Comparison of ENCODE assay signal across 8 mouse cellular contexts in the genomic region with DNA sequence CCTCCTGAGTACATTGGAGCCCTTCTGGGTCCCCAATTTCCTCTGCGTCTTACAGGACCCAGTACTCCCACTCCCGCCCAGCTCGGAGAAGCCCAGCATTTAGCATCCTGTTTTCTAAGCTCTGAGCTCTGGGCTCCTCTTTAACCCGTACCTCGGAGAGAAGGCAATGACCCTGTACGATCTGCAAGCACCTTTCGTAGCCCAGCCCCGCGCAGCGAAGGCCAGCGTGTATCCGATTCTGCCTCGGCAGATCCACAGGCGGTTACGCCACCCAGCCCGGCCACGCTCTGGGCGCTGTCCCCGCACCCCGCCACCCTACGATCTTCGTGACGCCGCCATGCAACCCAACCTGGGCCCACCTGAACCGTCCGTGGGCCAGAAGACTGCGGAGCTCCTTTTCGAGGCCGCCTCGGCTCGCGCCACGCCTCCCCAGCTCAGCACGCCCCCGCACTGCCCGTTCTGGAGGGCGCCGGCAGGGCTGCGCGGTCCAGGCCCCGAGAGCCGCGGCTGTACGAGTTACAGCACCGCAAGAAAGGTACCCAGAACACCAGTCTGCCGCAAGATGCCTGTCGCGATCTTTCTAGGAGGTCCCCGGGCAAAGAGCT. TPM values are rescaled to one million over a fixed set of nuclear protein-coding genes. Genes with fewer than 3 reads are reported as not detected.
DNase-seq lines count a peak whose midpoint lies in the region; ATAC-seq and TF ChIP-seq lines count a peak whose summit lies in the region.

A gene (plus strand): TSS at position 482 of the 605 bp plus-strand sequence.

- no peaks in the 10 kb centered on the region for H3K4me1 ChIP-seq in lung, adult 2 months (ENCODE audit: control insufficient read depth, insufficient read depth, low read length)
- peaks cover 12% of the 10 kb centered on the region for H3K4me1 ChIP-seq in heart, embryonic 11.5 days (ENCODE audit: control insufficient read depth, insufficient read depth, low read length)
- H3K4me1 ChIP-seq in midbrain, postnatal 0 days (ENCODE audit: insufficient read depth, low read length) = peaks cover 9% of the 10 kb centered on the region; the same call in 1 of the 2 replicates

- TF ChIP-seq POLR2A in lung, adult 2 months (IDR thresholded peaks at IDR 0.05; ENCODE audit: borderline replicate concordance, extremely low read depth, low read depth, low read length) = no peak
- peak; percentile 26; the same call in 1 of the 2 replicates for TF ChIP-seq POLR2A in brain, embryonic 14.5 days (IDR thresholded peaks at IDR 0.05; ENCODE audit: borderline replicate concordance, extremely low read depth, insufficient read depth, insufficient read length, poor library complexity, severe bottlenecking)

- H3K27ac ChIP-seq in heart, embryonic 11.5 days (ENCODE audit: low read depth, low read length) = peak within 1 kb of the TSS; percentile 97
- H3K27ac ChIP-seq in midbrain, postnatal 0 days (ENCODE audit: low read depth, low read length) = peak within 1 kb of the TSS; percentile 96

- peak within 1 kb of the TSS; percentile 85 for H3K9ac ChIP-seq in heart, embryonic 11.5 days (ENCODE audit: low read depth, low read length)
- peak within 1 kb of the TSS; percentile 86 for H3K9ac ChIP-seq in midbrain, postnatal 0 days (replicated peaks; ENCODE audit: low read length, poor library complexity, severe bottlenecking)

- under 1% methylated on average over 49 of the region's 49 CpGs for WGBS in lung, adult 2 months
- under 1% methylated on average over 49 of the region's 49 CpGs for WGBS in heart, embryonic 11.5 days (ENCODE audit: insufficient replicate concordance)
- under 1% methylated on average over 49 of the region's 49 CpGs for WGBS in midbrain, postnatal 0 days

- H3K4me2 ChIP-seq in heart, embryonic 11.5 days = peak within 1 kb of the TSS; percentile 96
- peak within 1 kb of the TSS; percentile 63 for H3K4me2 ChIP-seq in midbrain, postnatal 0 days (ENCODE audit: low read depth, low read length, poor library complexity, severe bottlenecking)

- no peak; the same call in 1 of the 2 replicates for ATAC-seq in heart, embryonic 11.5 days (replicated peaks; ENCODE audit: insufficient number of reproducible peaks, low FRiP score, low TSS enrichment)
- peak; percentile 65 for ATAC-seq in midbrain, postnatal 0 days (ENCODE audit: low FRiP score)

- no peaks in the 10 kb centered on the region for H3K9me3 ChIP-seq in heart, embryonic 11.5 days (replicated peaks; ENCODE audit: control insufficient read depth, low read length)
- H3K9me3 ChIP-seq in midbrain, postnatal 0 days (ENCODE audit: low read length) = no peaks in the 10 kb centered on the region

- no peaks in the 10 kb centered on the region for H3K27me3 ChIP-seq in heart, embryonic 11.5 days (ENCODE audit: control insufficient read depth, insufficient read depth, low read length)
- no peaks in the 10 kb centered on the region for H3K27me3 ChIP-seq in midbrain, postnatal 0 days (ENCODE audit: insufficient read depth, low read length)

- H3K4me3 ChIP-seq in lung, adult 2 months (replicated peaks; ENCODE audit: extremely low read depth, low read depth, low read length) = peak within 1 kb of the TSS; percentile 59
- H3K4me3 ChIP-seq in heart, embryonic 11.5 days (ENCODE audit: low read depth, low read length) = peak within 1 kb of the TSS; percentile 78
- H3K4me3 ChIP-seq in midbrain, postnatal 0 days (ENCODE audit: low read depth, low read length) = peak within 1 kb of the TSS; percentile 72

- DNase-seq in lung, adult 2 months = no peak
- no peak for DNase-seq in lung, postnatal 10 days
- no peak for DNase-seq in brain, embryonic 14.5 days (ENCODE audit: low read depth)
- DNase-seq in left cerebral cortex, adult 8-10 months (ENCODE audit: low spot score in 2 of 2) = no peak
- DNase-seq in midbrain, postnatal 0 days (ENCODE audit: low spot score) = peak; percentile 9
- no peak for DNase-seq in spleen, adult 18-20 months
- no peak for DNase-seq in lung, postnatal 25 days (ENCODE audit: low spot score)

- H3K36me3 ChIP-seq in heart, embryonic 11.5 days (ENCODE audit: control insufficient read depth, insufficient read depth, low read length) = peaks cover under 1% of the 10 kb centered on the region; the same call in 1 of the 2 replicates
- H3K36me3 ChIP-seq in midbrain, postnatal 0 days (ENCODE audit: insufficient read depth, low read length) = peaks cover 11% of the 10 kb centered on the region

- no peak for TF ChIP-seq CTCF in lung, adult 2 months (IDR thresholded peaks at IDR 0.05; ENCODE audit: insufficient read depth, low read length)
- TF ChIP-seq CTCF in brain, embryonic 14.5 days (IDR thresholded peaks at IDR 0.05; ENCODE audit: borderline replicate concordance, extremely low read depth, insufficient read depth, insufficient read length) = no peak
- TF ChIP-seq CTCF in midbrain, postnatal 0 days (IDR thresholded peaks at IDR 0.05) = peak; percentile 26; the same call in 1 of the 2 replicates

RNA-seq across cellular contexts. Expression of the gene that starts here (rescaled TPM):
- 100.0 and 102 TPM in 2 replicates for polyA plus RNA-seq in lung, adult 2 months (2012; rRNA removed)
- polyA plus RNA-seq in brain, embryonic 14.5 days (2012; rRNA removed) = 190 and 235 TPM in 2 replicates
- polyA plus RNA-seq in heart, embryonic 11.5 days (2014; fragmentation: Nextera tagmentation; extraction: Ambion mirVana) = 173 and 197 TPM in 2 replicates
- total RNA-seq in left cerebral cortex, adult 8-10 months (2022) = 10 to 100 TPM; 90.2 to 97.5 (median 95.3) TPM
- total RNA-seq in midbrain, postnatal 0 days (2014; rRNA removed) = 329 and 396 TPM in 2 replicates
- 260 and 263 TPM in 2 replicates for polyA plus RNA-seq in midbrain, postnatal 0 days (2015; fragmentation: Nextera tagmentation; extraction: Ambion mirVana)
